Comparison of ENCODE assay signal across 8 mouse cellular contexts in genomic region chr17:28141771-28142699, GRCm38 (mm10). TPM values are rescaled to one million over a fixed set of nuclear protein-coding genes. Genes with fewer than 3 reads are reported as not detected.
DNase-seq lines count a peak whose midpoint lies in the region; ATAC-seq and TF ChIP-seq lines count a peak whose summit lies in the region.

Scube3 (plus strand) TSS chr17:28142141.

- 1% methylated on average over 66 of the region's 97 CpGs for WGBS in kidney, adult 2 months
- under 1% methylated on average over 69 of the region's 97 CpGs for WGBS in forebrain, embryonic 13.5 days
- under 1% methylated on average over 81 of the region's 97 CpGs for WGBS in limb, embryonic 12.5 days
- WGBS in neural tube, embryonic 14.5 days, result under 1% methylated on average over 72 of the region's 97 CpGs

- no peaks in the 10 kb centered on the region; the same call in none of the 2 replicates for H3K27me3 ChIP-seq in kidney, adult 2 months (replicated peaks; ENCODE audit: control insufficient read depth, insufficient read depth, low read length)
- H3K27me3 ChIP-seq in forebrain, embryonic 13.5 days, result peaks cover 15% of the 10 kb centered on the region
- peaks cover 35% of the 10 kb centered on the region; the same call in 1 of the 2 replicates for H3K27me3 ChIP-seq in limb, embryonic 12.5 days
- H3K27me3 ChIP-seq in neural tube, embryonic 14.5 days (ENCODE audit: control insufficient read depth, insufficient read depth, low read length), result peaks cover 2% of the 10 kb centered on the region; the same call in 1 of the 2 replicates

- ATAC-seq in forebrain, embryonic 13.5 days, result peak; percentile 59
- ATAC-seq in limb, embryonic 12.5 days (ENCODE audit: insufficient number of reproducible peaks, insufficient read depth, low FRiP score, low TSS enrichment, low read depth), result 0 out of 2 replicates have a peak, but pooled peaks have one; percentile 22
- peak; percentile 50 for ATAC-seq in neural tube, embryonic 14.5 days (ENCODE audit: low read depth)

- TF ChIP-seq CTCF in kidney, adult 2 months (conservative IDR thresholded peaks at IDR 0.05; ENCODE audit: insufficient read depth, insufficient read length, low read depth, low read length), result no peak

- no peaks in the 10 kb centered on the region for H3K4me1 ChIP-seq in kidney, adult 2 months (ENCODE audit: control insufficient read depth, insufficient read depth, low read length)
- peaks cover 60% of the 10 kb centered on the region for H3K4me1 ChIP-seq in forebrain, embryonic 13.5 days
- peaks cover 70% of the 10 kb centered on the region for H3K4me1 ChIP-seq in limb, embryonic 12.5 days (replicated peaks)
- peaks cover 33% of the 10 kb centered on the region for H3K4me1 ChIP-seq in neural tube, embryonic 14.5 days (ENCODE audit: control insufficient read depth, insufficient read depth, low read length)

- H3K9ac ChIP-seq in forebrain, embryonic 13.5 days, result peak within 1 kb of the TSS; percentile 86
- H3K9ac ChIP-seq in limb, embryonic 12.5 days (replicated peaks), result peak within 1 kb of the TSS; percentile 91
- peak within 1 kb of the TSS; percentile 84 for H3K9ac ChIP-seq in neural tube, embryonic 14.5 days (replicated peaks; ENCODE audit: low read depth, low read length)

- no peak for TF ChIP-seq POLR2A in kidney, adult 2 months (IDR thresholded peaks at IDR 0.05; ENCODE audit: low read depth, low read length)

- H3K36me3 ChIP-seq in kidney, adult 2 months (ENCODE audit: control insufficient read depth, insufficient read depth, low read length), result no peaks in the 10 kb centered on the region
- no peaks in the 10 kb centered on the region for H3K36me3 ChIP-seq in forebrain, embryonic 13.5 days (ENCODE audit: poor library complexity, severe bottlenecking)
- no peaks in the 10 kb centered on the region for H3K36me3 ChIP-seq in limb, embryonic 12.5 days
- H3K36me3 ChIP-seq in neural tube, embryonic 14.5 days (ENCODE audit: control insufficient read depth, insufficient read depth, low read length), result no peaks in the 10 kb centered on the region

- no peak for DNase-seq in kidney, adult 2 months
- DNase-seq in kidney, adult 11 months, result no peak
- DNase-seq in ZHBTc4 (ENCODE audit: low read depth, low spot score), result peak; percentile 86
- no peak for DNase-seq in gastrocnemius, adult 18-20 months (ENCODE audit: low spot score)
- DNase-seq in right cerebral cortex, postnatal 10 days (ENCODE audit: low spot score in 2 of 2), result no peak

- H3K4me3 ChIP-seq in kidney, adult 2 months (ENCODE audit: insufficient read depth, low read depth, low read length), result peak within 1 kb of the TSS; percentile 45
- peak within 1 kb of the TSS; percentile 71 for H3K4me3 ChIP-seq in forebrain, embryonic 13.5 days
- peak within 1 kb of the TSS; percentile 83 for H3K4me3 ChIP-seq in limb, embryonic 12.5 days (replicated peaks)
- H3K4me3 ChIP-seq in neural tube, embryonic 14.5 days (ENCODE audit: low read depth, low read length), result peak within 1 kb of the TSS; percentile 66

- H3K9me3 ChIP-seq in forebrain, embryonic 13.5 days (replicated peaks), result no peaks in the 10 kb centered on the region
- no peaks in the 10 kb centered on the region for H3K9me3 ChIP-seq in limb, embryonic 12.5 days
- no peaks in the 10 kb centered on the region for H3K9me3 ChIP-seq in neural tube, embryonic 14.5 days (ENCODE audit: control insufficient read depth, low read length)

- H3K27ac ChIP-seq in kidney, adult 2 months (ENCODE audit: insufficient read depth, low read depth, low read length), result no peak within 1 kb of the TSS
- H3K27ac ChIP-seq in forebrain, embryonic 13.5 days, result peak within 1 kb of the TSS; percentile 88
- peak within 1 kb of the TSS; percentile 96 for H3K27ac ChIP-seq in limb, embryonic 12.5 days
- peak within 1 kb of the TSS; percentile 88 for H3K27ac ChIP-seq in neural tube, embryonic 14.5 days (ENCODE audit: low read depth, low read length)

- peak within 1 kb of the TSS; percentile 89 for H3K4me2 ChIP-seq in forebrain, embryonic 13.5 days
- peak within 1 kb of the TSS; percentile 89 for H3K4me2 ChIP-seq in limb, embryonic 12.5 days
- H3K4me2 ChIP-seq in neural tube, embryonic 14.5 days (ENCODE audit: low read depth, low read length), result peak within 1 kb of the TSS; percentile 70

RNA-seq across cellular contexts. Expression of gene Scube3, which starts in this region (rescaled TPM):
- polyA plus RNA-seq in kidney, adult 2 months (2012; rRNA removed), result 2.4 and 5.4 TPM in 2 replicates
- 2.9 and 4.2 TPM in 2 replicates for polyA plus RNA-seq in forebrain, embryonic 13.5 days (2015; fragmentation: Nextera tagmentation; extraction: Ambion mirVana)
- 8.7 and 12.0 TPM in 2 replicates for polyA plus RNA-seq in limb, embryonic 12.5 days (2016; fragmentation: Nextera tagmentation; extraction: Ambion mirVana)
- 4.7 and 6.3 TPM in 2 replicates for polyA plus RNA-seq in neural tube, embryonic 14.5 days (2014; fragmentation: Nextera tagmentation; extraction: Ambion mirVana)
- total RNA-seq in gastrocnemius, adult 18-20 months (2021), result under 1 TPM; 0.16 to 0.26 TPM
